Mouse (Mus musculus) T-cell, adult 2 months (primary cell): Measurements from ENCODE around the gene 1810049J17Rik.
A peak's percentile ranks its signal among the peaks of the same experiment; 100 is the strongest.

Experiments
- DNase-seq: peaks from one replicate; pipeline ENCODE4 v3.0.0; 2022; ENCODE audit warnings: low spot score

The 1810049J17Rik gene

GRCm38 (mm10) chr15:12308539-12308938, 13.2 kb downstream of the 1810049J17Rik start:
- no peak for DNase-seq

- DNase-seq: no peak
These were observed 14.6 kb downstream of the 1810049J17Rik start for GRCm38 (mm10) chr15:12307114-12307513.

- no peak for DNase-seq
These were observed 15.3 kb downstream of the 1810049J17Rik start for GRCm38 (mm10) chr15:12306188-12307071.

- DNase-seq: no peak
These were observed 19.9 kb downstream of the 1810049J17Rik start for GRCm38 (mm10) chr15:12301771-12302170.

GRCm38 (mm10) chr15:12298231-12298737, 23.4 kb downstream of the 1810049J17Rik start:
- no peak for DNase-seq

GRCm38 (mm10) chr15:12296228-12296627, 25.5 kb downstream of the 1810049J17Rik start:
- DNase-seq: no peak

- no peak for DNase-seq
These were observed 29.9 kb downstream of the 1810049J17Rik start for GRCm38 (mm10) chr15:12291757-12292156.

- no peak for DNase-seq
These were observed 31.4 kb downstream of the 1810049J17Rik start for GRCm38 (mm10) chr15:12290330-12290729.

GRCm38 (mm10) chr15:12285535-12285809, 36.2 kb downstream of the 1810049J17Rik start:
- DNase-seq: no peak

- peak; percentile 22 for DNase-seq
These were observed 36.7 kb downstream of the 1810049J17Rik start for GRCm38 (mm10) chr15:12284794-12285534.

- no peak for DNase-seq
These were observed 41.9 kb downstream of the 1810049J17Rik start for GRCm38 (mm10) chr15:12279816-12280215.

- DNase-seq: no peak
These were observed 46.5 kb downstream of the 1810049J17Rik start for GRCm38 (mm10) chr15:12275091-12275623.

- no peak for DNase-seq
These were observed 47.5 kb downstream of the 1810049J17Rik start for GRCm38 (mm10) chr15:12274053-12274769.

- no peak for DNase-seq
These were observed 48.2 kb downstream of the 1810049J17Rik start for GRCm38 (mm10) chr15:12273325-12274052.
